Mouse (Mus musculus) frontal cortex, postnatal 10 days (tissue): Measurements from ENCODE around the gene Nrg4.
A peak's percentile ranks its signal among the peaks of the same experiment; 100 is the strongest.

ENCODE experiments used
- DNase-seq, 2 experiments: peaks; one replicate each; pipeline ENCODE4 v3.0.0; 2022; ENCODE audit warnings: low spot score in 2 of 2, mixed read lengths in 1 of 2

The Nrg4 gene

GRCm38 (mm10) chr9:55326515-55327233 is at the start of gene Nrg4, which contains the start of gene Tmem266:
TSS of gene Nrg4 (minus strand) at chr9:55326844.
TSS of gene Tmem266 (plus strand) at chr9:55326913.
- DNase-seq: peak; percentile 53 to 80

GRCm38 (mm10) chr9:55371908-55372307 is 45.3 kb upstream of the Nrg4 start:
- DNase-seq: no peak

DNA sequence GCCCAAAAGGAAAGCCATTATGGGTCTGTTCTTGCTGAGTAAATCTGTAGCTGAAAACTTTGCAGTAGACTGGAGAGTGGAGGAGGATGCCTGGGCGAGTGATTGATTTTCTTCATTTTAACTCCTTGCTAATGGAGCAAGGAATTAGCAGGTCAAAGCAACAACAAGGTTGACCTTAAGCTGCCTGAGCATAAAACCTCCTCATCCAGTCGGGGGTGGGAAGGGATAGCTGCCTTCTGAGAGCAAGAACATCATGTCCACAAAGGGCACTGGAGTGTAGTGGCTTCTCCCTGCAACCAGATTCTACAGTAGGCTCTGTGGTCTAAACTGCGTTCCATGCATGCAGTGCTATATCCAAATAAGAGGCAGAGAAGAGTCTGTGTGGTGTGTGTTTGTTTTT is 41.4 kb upstream of the Nrg4 start:
- DNase-seq: no peak

DNA sequence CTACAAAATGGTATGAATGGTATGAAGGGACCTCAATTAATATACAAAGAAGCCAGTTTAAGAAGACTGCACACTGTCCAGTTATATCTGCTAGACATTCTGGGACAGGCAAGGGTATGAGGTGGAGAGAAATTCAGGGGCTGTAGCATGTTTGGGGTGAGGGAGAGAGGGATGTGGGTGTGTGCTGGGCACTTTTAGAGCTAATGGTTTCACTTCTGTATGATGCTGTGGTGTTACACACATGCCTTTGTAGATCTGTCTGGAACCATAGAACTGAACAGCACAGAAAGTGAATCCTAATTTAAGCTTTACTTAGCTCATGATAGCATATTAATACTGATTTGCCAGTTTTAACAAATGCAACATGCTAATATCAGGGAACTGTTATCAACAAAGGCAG is 37.1 kb upstream of the Nrg4 start:
- no peak for DNase-seq

DNA sequence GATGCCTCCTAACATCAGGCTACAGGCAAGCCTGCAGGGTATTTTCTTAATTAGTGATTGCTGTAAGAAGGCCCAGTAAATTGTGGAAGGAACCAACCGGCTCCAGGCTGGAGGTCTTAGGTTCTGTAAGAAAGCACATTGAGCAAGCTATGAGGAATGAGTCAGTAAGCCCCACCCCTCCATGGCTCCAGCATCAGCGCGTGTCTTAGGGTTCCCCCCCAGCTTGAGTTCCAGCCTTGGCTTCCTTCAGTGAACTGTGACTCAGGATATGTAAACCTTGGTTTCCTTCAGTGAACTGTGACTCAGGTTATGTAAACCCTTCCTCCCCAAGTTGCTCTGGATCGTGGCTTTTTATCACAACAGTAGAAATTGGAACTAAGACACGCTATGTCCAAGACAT is 35.3 kb upstream of the Nrg4 start:
- no peak for DNase-seq

DNA sequence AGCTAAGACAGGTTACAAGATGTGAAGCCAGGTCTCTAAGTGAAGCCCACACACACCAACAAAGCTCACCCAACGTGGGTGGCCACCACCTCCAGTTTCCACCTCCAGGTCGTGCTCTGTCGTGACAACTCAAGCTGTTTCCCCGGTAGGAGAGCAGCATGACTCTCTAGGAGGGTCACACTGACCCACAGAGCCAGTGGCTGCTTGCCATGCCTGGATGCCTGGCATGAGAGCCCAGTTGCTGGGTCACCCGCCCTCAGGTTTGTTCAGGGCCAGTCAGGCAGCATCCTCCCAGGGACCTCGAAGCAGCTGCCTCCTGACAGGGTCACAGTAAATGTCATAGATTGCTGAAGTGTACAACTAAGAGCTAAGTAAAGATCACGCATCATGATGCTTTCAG is 34.2 kb upstream of the Nrg4 start:
- no peak for DNase-seq

DNA sequence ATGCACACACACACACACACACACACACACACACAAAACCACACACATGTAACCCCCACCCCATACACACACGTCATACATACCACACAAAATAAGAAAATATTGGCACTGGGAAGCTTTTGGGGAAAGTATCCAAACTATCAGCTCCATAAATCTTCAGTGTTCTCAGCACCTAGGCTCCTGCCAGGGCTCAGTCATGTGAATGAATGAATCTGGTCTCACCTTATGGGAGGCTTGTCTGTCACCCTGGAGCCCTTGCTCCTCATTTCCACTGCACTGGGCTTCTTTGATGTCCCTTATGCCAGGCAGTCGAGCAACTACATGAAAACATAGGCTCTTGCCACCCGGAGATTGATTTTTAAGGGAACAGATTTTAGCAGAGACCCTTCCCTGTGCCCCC is 33.7 kb upstream of the Nrg4 start:
- no peak for DNase-seq

GRCm38 (mm10) chr9:55357164-55357563 is 30.5 kb upstream of the Nrg4 start:
- no peak for DNase-seq

GRCm38 (mm10) chr9:55355270-55355834 is 28.7 kb upstream of the Nrg4 start:
- DNase-seq: no peak

DNA sequence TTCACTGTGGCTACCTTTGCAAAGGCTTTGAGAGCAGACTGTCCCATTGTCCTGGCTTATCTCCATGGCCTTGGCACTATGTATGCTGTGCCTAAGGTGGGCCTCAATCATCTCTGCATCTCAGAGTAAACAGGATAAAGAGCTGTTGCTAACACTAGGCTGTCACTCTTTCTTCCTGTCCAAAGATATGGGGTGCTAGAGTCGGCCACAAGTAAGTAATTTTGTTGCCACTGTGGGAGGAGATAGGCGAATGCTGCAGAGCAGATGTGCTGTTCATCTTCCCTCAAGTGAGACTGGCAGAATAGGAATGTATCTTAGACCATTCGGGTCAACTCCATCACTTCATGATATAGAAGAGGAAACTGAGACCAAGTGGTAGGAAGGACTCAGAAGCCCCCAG is 28.0 kb upstream of the Nrg4 start:
- no peak for DNase-seq

DNA sequence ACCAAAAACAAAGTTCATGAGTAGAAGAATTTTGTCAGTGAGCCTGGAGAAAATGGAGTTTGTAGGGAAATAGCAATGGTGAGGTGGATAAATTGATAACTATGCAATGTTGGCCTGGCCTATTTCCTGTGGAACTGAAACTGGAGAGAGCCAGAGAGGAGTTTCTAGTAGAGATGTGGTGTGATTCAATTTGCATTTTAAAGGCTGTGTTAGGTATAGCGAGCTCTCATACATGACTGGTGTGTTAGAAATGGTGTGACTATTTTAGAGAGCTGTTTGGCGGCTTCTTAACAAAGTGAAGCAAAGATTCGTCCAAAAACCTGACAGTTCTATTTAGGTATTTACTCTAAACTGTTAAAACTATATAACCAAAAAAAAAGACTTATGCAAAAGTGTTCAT is 22.0 kb upstream of the Nrg4 start:
- DNase-seq: no peak

DNA sequence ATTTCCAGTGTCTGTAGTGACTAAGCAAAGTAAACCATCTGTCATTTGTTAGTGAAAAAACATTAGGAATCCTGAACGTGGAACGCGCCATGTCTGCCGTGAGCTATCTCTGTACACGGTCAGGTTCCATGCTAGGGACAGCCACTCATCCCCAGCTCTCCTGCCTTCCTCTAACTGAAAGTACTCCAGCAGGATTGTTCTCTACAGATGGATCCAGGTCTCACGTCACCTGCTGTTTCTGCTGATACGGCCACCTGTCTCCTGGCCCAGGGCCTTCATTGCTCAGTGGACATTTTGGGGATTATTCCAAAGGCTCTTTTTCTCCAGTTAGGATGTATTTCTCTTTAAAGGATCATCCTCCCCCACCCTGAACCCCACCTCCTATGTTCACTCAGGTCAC is 18.7 kb upstream of the Nrg4 start:
- DNase-seq: no peak

DNA sequence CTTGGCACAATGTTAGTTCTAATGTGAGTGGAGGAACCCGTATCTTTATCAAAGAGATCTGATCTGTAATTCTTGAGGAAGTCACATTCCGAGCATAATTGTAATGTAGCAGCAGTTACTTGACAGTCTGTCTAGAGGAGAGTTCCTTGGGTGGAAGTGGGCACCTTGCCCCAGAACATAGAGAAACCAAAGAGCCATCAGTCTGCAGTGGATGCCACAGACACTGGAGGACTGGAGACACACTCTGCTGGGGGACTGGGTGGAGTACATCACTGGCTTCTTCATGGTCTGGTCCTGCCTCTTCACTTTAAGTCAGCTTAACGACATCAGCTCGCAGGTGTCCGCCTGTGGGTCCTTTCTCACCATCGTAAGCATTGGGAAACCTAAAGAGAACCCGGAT is 17.5 kb upstream of the Nrg4 start:
- DNase-seq: no peak

- DNase-seq: no peak
Measured at GRCm38 (mm10) chr9:55332949-55333348, 6.3 kb upstream of the Nrg4 start.

GRCm38 (mm10) chr9:55332476-55332875 is 5.8 kb upstream of the Nrg4 start:
- no peak for DNase-seq

GRCm38 (mm10) chr9:55329401-55329800 is 2.8 kb upstream of the Nrg4 start:
- DNase-seq: no peak

GRCm38 (mm10) chr9:55328151-55328918 is 1.7 kb upstream of the Nrg4 start:
- DNase-seq: no peak

DNA sequence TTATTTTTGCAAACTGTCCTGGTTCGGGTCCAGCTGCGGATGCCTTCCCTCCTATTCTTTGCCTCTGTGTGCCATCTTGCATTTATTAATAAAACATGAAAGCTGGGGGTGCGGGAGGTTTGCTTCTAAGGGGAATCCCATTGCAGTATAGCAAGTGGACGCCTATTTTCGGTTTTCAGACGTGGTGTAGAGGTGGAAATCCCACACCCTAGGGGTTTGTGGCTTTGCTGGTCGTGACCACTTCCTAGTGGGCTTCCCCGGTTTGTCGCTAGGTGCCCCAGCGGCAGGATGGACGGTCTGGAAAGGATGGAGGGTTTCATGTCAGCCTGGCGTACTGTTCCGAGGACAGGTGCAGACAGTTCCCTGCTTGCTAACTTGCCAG is 581 bp upstream of the Nrg4 start:
- DNase-seq: peak in 1 of 2 experiments; percentile 27

- DNase-seq: no peak
Measured at GRCm38 (mm10) chr9:55325564-55326514, 805 bp downstream of the Nrg4 start.

DNA sequence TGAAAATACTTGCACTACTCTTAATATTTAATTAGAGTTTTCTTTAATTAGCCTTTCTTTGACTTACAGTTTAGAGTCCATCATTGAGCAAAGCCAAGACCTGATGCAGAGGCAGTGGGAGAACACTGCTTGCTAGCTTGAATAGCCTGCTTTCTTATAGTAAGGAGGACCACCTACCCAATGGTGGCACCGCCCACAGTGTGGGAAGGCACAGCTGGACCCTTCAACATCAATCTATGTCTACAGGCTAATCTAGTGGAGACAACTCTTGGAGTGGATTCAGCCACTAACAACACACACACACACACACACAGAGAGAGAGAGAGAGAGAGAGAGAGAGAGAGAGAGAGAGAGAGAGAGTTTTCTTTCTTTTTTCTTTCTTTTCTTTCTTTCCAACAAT is 1.6 kb downstream of the Nrg4 start:
- no peak for DNase-seq

DNA sequence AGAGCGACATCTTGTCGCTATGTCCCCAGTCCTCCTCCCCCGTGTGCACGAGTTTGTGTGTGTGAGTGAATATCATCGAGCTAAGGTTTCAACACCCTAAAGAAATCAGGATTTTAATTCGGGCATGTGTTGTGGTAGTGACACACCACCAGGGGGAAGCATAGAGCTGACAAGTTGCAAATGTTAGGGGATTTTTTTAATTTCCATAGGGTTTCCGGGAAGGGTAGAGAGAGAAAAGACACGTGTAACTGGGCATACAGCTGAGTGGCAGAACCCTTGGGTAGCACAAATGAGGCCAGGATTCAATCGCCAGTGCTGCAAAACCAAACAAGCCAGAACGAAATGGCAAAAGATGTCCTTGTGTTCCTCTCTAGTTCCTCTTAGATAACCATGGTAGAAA is 2.1 kb downstream of the Nrg4 start:
- no peak for DNase-seq

- no peak for DNase-seq
Measured at GRCm38 (mm10) chr9:55324085-55324484, 2.6 kb downstream of the Nrg4 start.
